Mouse (Mus musculus) telencephalon, adult 2 months (tissue): ENCODE data around the gene Gm21409.
"Not testable (repeated sequence)": the region's sequence is repeated elsewhere in the genome, so short reads cannot be mapped to it uniquely, and the experiment has no call there.

Experiments used
- DNase-seq: peaks from one replicate; pipeline ENCODE4 v3.0.0-alpha.2; 2011; ENCODE audit warnings: low read depth, low spot score

The Gm21409 gene

DNA sequence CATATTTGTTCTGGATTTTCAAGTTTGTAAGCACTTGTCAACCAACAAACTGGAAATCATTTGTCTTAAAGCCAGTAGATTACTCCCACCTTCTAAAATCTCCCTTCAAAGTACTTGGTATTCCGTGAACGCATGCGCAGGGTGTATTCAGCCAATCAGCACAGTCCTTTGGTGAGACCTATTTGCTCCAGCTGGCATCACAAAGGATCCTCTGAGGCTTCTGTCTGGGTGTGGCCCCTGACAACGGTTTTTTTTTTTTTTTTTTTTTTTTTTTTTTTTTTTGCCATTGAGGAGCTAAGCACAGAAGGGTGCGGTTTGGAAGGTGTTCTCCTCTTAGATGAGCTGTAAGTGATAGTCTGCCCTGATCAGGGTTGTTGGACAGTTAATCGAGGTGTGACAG is at the start of gene Gm21409:
Gm21409 (plus strand) TSS at position 301 of the 400 bp plus-strand sequence.
- DNase-seq = not testable (repeated sequence)
